Mouse (Mus musculus): ENCODE measurements around the gene Hoxb2.

Gene Hoxb2

DNA sequence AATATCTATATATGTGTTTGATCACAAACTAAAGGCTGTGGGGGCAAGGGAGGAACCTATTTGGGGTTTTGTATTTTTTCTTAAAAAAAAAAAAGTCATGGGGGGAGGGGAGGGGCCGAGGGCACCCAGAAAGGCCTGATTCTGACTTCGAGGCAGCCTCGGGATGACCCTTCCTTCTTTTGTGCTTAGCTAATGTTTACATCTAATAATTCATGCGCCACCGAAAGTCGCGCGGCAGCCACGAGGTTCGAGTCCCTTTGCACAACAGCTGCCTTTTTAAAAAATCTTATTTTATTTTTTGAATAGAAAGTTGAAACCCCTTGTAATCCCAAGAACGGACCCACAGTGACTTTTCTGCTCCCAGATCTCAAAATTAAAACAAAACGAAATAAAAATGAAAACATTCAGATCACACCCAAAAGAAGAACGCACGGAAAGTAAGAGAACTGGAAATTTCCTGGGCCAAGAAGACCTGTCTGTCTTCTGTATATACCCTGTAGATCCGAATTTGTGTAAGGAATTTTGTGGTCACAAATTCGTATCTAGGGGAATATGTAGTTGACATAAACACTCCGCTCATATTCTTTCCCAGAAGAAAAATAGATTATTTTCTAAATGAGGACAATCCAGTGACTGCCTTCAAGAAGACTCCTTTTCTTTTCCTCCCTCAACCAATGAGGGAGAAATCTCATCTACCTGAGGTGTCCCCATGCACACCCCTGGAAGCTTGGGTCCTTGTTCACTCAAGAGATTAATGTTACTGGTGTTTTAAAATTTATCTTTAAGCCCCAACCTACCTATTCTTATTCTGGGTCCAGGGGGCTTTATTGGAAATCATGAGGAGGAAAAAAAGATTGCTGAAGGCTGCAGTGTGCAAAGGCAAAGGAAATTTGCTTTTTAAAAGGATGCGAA, 33.4 kb upstream of the Hoxb2 start:
- no peak for DNase-seq (ENCODE audit: low read depth in 2 of 2, low spot score in 2 of 2)

DNA sequence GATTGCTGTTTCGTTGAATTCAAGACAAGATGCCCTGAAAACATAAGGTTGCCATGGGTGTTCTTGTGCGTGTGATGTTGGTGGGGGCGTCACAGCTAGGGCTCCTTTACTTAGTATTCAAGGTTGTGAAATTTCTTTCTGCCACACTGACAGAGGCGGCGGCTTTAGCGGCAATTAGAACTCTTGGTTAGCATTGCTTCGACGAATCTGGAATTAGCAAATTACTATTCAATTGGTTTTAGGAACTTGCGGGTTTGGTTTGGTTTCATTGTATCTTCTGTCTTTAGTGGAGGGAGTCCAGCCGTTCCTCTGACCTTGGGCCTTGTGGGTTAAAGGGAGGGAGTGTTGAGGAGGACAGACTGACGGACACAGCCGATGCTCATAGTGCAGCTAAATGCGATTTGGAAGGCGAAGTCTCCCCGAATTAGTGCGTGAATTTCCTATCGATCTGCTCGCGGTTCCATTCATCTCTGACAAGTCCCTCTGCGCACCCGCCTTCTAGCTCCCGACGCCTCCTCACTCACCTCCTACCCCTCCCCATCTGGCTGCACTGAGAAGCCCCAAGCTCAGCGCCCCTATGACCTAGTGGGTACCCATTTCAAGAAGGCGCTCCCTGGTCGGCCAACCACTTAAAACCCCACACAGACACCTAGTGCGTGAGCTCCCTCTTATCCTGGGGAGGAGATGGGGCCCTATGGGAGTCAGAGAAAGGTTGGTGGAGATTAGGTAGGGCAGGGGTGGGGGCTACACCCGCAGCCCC, 32.5 kb upstream of the Hoxb2 start, which contains the start of gene Hoxb4:
Gene Hoxb4 (plus strand): TSS at position 660 of the 760 bp plus-strand sequence.
- no peak for DNase-seq (ENCODE audit: low read depth in 2 of 2, low spot score in 2 of 2)

DNA sequence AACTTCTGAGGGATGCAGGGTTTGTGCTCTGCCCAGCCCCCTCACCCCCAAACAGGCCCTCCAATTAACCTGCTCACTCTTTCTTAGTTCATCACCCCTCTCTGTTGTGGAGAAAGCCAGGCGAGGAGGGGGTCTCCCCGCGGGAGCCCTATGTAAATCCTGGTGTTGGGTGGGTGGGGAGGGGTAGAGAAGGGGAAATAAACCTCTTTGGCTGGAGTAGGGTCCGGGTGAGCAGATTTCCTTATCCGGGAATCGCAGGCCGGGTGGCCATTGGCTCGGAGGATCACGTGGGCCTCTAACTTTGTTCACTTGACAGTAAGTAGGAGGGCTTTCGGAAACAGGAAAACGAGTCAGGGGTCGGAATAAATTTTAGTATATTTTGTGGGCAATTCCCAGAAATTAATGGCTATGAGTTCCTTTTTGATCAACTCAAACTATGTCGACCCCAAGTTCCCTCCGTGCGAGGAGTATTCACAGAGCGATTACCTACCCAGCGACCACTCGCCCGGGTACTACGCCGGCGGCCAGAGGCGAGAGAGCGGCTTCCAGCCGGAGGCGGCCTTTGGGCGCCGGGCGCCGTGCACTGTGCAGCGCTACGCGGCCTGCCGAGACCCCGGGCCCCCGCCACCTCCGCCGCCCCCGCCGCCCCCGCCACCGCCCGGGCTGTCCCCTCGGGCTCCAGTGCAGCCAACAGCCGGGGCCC, 31.8 kb upstream of the Hoxb2 start:
- DNase-seq (ENCODE audit: low read depth in 2 of 2, low spot score in 2 of 2) = peak in 1 of 2 experiments; percentile 46

DNA sequence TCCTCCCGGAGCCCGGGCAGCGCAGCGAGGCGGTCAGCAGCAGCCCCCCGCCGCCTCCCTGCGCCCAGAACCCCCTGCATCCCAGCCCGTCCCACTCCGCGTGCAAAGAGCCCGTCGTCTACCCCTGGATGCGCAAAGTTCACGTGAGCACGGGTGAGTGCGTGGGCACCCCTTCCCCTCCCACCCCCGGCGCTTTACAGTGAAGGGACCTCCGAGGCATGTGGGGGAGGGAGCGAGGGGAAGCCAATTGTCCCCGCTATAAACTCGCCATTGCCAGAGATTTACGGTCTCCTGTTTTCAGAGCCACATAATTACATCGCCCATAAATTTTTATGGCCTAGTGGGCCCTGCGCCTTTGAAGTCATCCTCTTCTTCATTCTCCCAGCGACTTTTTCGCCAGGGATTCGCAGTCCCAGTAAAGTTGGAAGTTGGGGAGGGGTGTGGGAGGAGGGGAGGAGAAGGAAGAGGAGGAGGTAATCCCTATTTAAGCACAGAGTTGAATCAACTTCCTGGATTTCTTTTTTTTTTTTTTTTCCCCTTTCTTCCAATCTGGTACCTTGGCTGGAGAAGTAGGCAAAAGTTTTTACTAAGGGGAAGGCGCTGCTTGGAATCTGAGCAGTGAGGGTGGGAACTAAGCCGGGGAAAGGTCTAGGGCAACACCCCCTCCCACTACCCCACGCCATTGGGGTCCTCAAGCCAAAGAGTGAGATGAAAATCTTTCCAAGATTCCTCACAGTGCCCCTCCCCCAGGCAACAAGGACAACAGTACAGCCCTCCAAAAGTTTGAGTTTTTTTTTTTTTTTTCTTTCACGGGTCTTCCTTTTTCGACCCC, 31.0 kb upstream of the Hoxb2 start:
- no peak for DNase-seq (ENCODE audit: low read depth in 2 of 2, low spot score in 2 of 2)

DNA sequence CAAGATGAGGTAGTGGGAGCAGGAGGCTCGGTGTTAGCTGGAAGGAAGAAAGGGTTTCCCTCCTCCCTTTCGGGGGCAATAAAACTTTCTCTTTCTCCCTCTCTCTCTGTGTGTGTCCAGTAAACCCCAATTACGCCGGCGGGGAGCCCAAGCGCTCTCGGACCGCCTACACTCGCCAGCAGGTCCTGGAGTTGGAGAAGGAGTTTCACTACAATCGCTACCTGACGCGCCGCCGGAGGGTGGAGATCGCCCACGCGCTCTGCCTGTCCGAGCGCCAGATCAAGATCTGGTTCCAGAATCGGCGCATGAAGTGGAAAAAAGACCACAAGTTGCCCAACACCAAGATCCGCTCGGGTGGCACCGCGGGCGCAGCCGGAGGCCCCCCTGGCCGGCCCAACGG, 30.4 kb upstream of the Hoxb2 start:
- no peak for DNase-seq (ENCODE audit: low read depth in 2 of 2, low spot score in 2 of 2)

DNA sequence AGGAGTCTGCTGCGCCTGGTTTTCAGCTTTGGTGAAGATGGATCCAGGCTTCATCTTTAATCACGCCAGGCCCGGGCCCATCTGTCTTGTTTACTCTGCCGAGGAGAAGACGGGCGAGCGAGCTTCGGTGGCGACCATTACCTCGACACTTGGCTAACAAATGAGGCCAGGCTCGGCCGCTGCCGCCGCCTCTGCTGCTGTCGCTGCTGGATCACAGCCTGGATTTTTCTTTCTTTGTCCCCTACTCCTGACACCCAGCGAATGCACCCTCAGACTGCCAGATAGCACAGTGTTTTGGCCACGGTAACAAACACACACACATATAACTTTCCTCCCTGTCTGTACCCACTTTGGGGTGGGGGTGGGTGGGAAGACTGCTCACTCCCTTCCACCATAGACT, 29.6 kb upstream of the Hoxb2 start:
- DNase-seq (ENCODE audit: low read depth in 2 of 2, low spot score in 2 of 2) = no peak

DNA sequence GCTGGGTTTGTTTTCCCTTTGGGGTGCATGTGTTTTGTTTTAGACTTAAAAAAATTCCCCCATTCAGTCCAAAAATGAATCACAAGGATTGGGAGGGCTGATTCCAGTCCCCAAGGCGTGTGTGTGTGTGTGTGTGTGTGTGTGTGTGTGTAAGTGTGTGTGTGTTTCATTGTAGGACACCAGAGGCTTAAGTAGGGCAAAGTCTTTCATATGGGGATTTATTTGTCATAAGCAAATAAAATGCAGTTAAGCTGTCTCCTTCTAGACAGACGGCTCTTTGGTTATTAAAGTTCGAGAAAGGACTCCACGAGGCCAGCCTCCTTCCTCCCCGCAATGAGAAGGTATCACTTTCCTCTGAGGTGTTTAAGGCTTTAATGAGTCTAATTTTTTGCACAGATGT, 28.5 kb upstream of the Hoxb2 start:
- DNase-seq (ENCODE audit: low read depth in 2 of 2, low spot score in 2 of 2) = no peak

DNA sequence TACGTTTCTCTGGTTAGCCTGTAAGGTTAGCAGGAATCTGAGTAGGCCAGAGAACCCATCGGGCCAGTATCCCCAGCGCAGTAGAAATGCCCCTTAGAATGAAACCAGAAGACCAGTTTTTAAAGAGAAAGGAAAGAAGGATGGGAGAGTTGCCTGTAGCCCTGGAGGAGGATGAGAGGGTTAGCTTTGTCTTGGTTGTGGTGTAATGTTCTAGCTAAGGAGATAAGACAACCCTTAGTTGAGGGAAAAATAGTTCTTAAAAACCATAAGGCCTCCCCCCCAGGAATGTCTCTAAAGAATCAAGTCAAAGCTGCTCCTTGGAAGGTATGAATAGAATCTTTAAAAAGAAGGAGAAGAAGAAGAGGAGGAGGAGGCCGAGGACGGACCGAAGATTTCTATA, 27.6 kb upstream of the Hoxb2 start:
- no peak for DNase-seq (ENCODE audit: low read depth in 2 of 2, low spot score in 2 of 2)

DNA sequence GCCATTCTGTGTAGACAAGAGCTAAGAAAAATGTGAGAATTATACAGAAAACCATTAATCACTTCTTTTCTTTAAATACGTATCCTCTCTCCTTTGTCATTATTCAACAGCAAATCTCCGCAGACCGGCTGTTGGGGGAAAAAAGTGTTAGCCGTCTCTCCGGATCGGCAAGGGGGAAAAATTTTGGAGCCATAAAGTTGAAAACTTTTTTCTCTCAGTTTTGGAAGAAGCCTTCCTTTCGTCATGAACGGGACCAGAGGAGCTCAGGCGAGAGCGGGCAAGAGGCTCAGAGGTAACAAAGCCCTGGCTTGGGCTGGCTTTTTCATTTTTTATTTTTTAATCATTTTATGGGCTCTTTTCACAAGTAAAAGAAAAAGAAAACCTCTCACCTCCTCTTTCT, 27.2 kb upstream of the Hoxb2 start, which contains the start of gene Hoxb3:
Gene Hoxb3 (plus strand): TSS at position 173 of the 400 bp plus-strand sequence.
- no peak for DNase-seq (ENCODE audit: low read depth in 2 of 2, low spot score in 2 of 2)

DNA sequence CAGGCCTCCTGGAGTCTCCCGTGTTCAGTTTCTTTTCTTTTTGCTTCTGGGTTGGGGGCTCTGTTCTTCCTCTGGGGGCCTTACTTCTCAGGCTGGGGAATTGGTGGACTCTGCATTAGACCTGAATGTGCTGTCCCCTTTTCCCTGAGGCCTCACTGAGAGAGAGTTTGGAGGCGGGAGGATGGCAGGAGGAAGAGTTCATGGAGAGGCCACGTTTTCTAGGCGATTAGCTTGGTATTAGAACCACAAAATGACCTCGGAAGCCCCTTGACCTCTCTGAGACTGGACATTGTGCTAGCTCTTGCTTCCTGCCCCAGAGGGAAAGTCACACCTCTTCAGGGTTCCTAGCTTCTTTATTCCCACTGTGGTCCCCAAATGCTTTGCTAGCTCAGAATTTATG, 26.2 kb upstream of the Hoxb2 start:
- DNase-seq (ENCODE audit: low read depth in 2 of 2, low spot score in 2 of 2) = no peak

DNA sequence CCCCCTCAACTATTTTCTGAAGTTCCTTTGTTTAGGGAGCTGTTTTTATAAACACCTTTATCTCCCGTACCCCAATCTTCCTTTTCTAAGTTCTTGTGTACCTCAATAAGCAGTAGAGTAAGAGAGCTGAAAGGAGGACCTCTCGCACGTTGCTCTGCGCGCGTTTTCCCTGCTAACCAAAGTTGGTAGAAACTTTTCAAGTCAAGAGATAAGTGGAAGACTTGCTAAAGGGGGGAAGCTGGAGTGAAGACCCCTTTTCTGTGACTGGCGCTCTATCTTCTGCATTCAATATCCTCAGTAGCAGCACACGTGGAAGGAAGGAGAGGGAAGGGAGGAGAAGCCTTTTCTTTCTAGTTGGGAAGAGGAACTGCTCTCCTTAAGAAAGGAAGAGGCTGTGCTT, 25.4 kb upstream of the Hoxb2 start:
- no peak for DNase-seq (ENCODE audit: low read depth in 2 of 2, low spot score in 2 of 2)

DNA sequence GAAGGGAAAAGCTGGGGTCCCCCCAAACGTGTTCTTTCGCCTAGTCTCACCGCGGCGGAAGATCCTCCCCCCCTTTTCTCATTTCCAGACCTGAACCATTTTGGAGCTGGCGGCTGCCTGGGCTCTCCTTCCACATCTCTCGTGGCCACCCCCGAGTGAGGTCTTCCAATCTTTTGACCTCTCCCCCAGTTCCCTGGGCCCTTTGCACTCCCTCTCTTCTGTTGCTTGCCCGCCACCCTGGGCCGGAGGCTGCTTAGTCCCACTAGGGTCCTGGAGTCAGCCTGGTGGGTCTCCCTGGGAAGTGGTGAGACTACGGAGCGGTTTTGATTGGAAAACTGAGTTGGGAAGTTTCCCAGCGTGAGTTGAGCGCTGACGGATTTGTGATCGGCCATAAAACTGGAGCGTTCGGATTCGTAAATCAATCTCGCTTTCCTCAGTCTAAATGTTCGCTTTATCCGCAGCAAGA, 24.5 kb upstream of the Hoxb2 start:
- no peak for DNase-seq (ENCODE audit: low read depth in 2 of 2, low spot score in 2 of 2)

DNA sequence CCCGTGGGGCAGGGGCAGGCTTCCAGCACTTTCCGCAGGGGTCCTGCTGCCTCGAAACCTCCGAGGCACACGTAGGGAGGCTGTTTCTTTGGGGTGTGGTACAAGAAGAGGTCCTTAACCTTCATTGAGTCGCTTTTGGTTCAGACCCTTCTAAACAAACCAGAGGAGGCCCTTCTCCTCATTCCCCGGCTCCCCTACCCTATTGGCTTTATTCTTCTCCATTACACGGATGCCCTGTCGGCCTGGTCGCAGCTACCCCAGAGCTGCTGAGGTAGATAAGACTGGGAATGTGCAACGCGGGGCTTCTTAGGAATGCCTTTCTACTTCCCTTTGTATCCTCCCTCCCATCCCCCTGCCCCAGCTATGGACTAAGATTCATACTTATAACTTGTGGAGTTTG, 23.6 kb upstream of the Hoxb2 start:
- DNase-seq (ENCODE audit: low read depth in 2 of 2, low spot score in 2 of 2) = no peak

DNA sequence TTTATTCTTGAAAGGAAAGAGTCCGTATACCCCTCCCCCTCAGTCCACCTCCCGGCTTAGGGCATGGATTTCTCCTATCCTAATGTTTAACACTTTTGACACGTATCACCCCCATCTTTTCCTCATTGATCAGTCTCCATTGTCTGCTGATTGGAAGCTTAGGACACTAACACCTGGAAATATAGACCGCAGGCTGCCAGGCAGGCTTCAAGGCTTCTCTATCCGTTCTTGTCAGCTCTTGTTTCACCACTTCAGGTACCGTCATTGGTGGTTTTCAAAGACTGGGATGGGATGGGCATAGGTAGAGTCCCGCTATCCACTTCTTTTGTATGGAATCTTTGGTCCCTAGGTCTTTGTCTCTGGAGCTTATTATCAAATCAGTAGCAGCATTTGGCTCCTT, 23.2 kb upstream of the Hoxb2 start:
- no peak for DNase-seq (ENCODE audit: low read depth in 2 of 2, low spot score in 2 of 2)

DNA sequence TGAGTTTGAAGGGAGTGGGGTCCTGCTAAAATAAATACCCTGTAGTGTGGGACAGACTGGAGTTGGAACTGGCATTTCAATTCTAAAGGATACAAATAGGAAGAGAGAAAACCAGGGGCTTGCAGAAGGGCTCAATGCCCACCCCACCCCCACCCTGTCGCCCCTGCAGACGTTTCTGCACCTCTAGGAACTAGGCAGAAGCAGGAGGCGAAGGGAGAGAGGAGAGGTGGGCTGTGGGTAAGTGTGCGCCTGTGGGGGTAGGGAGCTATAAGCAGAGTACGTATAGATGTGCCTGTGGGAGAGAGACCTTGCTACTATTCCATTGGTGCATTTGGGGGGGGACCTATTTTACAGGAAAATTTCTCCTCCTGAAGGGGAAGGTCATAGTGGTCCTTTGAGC, 22.6 kb upstream of the Hoxb2 start:
- no peak for DNase-seq (ENCODE audit: low read depth in 2 of 2, low spot score in 2 of 2)

DNA sequence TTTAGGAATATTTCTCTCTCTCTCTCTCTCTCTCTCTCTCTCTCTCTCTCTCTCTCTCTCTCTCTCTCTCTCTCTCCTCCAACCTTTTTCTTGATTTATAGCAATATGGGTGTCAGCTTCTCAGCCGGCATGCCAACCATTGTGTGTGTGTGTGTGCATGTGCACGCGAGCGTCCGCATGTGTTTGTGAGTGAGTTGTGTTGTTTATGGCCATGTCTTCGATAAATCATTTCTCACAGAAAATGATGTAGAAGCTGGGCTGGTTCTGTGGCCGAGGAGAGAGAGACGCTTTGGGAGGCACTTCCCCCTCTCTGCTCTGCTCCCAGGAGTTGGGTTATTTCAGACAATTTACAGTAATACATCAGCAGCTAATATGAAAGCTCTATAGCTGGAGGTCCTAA, 21.7 kb upstream of the Hoxb2 start:
- no peak for DNase-seq (ENCODE audit: low read depth in 2 of 2, low spot score in 2 of 2)

DNA sequence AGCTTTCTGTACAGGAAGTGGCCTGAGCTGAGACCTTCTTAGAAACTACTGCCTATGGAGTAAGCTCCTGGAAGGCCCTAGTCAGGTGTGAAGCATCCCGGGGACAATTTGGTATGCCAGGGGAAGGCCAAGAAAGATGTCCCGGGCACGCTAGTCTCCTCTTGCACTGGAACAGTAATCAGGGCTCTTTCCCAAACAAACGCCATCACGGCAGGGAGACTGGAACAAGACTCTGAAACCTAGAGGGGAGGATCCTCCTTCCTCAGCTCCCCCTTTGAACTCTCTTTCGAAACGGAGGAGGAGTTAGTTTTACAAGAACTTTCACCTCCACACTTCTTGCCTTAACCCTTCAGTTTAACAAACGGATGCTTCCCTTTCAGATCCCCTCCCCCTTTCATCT, 18.2 kb upstream of the Hoxb2 start:
- no peak for DNase-seq (ENCODE audit: low read depth in 2 of 2, low spot score in 2 of 2)

DNA sequence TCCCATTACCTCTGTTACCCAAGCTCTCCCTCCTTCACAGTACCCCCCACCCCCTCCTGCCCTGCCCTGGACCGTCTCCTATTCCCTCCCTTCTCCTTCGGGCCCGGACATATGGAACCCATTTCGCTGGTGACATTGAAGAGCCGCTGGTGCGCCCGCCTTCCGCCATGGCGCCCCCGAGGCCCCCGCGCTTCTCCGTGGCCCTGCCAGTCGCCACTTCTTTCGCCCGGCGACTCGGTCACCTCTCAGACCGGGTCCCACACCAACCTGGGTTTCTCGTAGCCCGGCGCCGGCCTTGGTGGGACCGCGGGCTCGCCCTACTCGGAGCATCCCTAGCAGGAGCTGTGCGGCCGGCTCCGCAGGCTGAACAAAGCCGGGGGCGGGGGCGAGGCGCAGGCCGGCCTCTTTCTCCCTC, 17.7 kb upstream of the Hoxb2 start:
- no peak for DNase-seq (ENCODE audit: low read depth in 2 of 2, low spot score in 2 of 2)

DNA sequence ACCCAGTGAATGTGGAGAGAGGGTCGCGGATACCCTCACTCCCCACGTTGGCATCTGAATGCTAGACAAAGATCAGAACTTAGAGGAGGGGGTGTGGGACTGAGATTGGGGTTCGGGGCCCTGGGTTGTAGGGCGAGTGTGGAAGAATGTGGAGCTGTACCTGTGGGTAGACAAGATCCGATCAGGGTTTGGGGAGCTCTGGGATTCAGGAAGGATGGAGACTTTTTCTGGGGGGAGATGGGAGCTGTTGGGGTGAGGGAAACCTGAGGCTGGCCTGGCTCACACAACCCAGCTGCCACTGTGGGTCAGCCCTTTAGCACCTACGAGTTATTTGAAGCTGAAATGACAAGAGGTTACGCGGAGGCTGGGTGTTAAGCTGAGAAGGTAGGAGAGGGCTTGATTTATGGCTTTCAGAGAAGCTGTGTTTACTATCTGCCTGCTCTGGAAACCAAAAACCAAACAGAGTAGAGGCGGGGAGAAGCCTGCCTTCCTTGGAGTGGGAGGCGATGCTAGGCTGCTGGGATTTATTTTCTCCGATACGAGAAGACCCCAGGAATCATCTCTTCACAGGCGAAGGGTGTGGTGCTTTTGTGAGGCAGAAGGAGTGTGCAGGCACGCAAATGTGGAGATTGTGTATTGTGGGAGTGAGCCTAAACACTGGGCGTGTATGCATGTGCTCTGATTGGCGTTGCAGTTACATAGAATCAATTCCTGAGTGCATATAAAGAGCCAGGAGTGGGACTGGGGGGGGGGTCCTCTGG, 16.9 kb upstream of the Hoxb2 start:
- DNase-seq (ENCODE audit: low read depth in 2 of 2, low spot score in 2 of 2) = no peak

DNA sequence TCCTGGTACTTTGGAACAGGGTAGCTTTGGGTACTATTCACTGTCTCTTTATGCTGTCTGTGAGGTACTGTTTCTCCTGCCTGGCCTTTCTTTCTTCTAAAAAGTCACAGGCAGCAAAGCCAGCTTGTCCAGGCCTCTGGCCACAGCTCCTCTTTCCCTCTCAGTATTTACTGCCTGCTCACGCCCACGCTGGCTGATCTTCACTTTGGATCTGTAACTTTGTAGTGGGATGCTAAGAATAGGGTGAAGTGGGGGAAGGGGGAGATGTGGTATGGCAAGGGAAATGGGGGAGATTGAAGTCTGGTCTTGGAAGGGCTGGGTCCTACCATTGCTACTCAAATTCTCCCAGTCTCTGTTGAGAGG, 16.3 kb upstream of the Hoxb2 start:
- DNase-seq (ENCODE audit: low read depth in 2 of 2, low spot score in 2 of 2) = no peak
